Mouse (Mus musculus) heart, postnatal 0 days (tissue): ENCODE data around the gene Gm4756.

Source experiments
- CTCF ChIP-seq: IDR thresholded peaks from 2 replicates; pipeline ENCODE4 v1.5.1; 2016; ENCODE audit warnings: antibody characterized with exemption, control low read depth, low read depth
- EP300 ChIP-seq: IDR thresholded peaks from 2 replicates; pipeline ENCODE4 v1.6.1; 2016; ENCODE audit warnings: antibody characterized with exemption, low read depth

- TF ChIP-seq CTCF (no peak), EP300 (no peak)
Observed at GRCm38 (mm10) chr12:72670921-72671320, 21.5 kb upstream of the Gm4756 start.
